Mouse (Mus musculus): ENCODE results near the gene Arhgef40.

DNA sequence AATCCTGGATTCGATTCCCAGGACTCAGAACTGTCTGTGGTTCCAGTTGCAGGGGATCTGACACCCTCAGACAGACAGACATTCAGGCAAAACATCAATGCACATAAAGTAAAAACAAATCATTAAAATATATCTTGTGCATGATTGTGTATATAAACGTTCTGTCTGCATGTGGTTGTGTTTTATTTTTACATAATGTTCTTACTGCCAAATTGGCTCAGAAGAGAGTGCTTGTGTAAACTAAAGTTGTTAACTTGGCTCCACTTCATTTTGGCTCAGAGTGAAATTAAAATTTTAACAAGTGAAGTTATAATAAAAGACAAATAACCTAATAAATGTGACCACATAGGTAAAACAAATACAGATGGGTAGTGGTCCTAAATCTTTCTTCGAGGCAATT lies 17.1 kb upstream of the Arhgef40 start:
- TF ChIP-seq MAFK (IDR thresholded peaks at IDR 0.05; ENCODE audit: borderline replicate concordance, low read depth, low read length) = no peak
- TF ChIP-seq GATA1 (IDR thresholded peaks at IDR 0.05; ENCODE audit: low read depth, low read length) = no peak

Data from MEL (cell line).